Mouse (Mus musculus) megakaryocyte, embryonic 14.5 days (primary cell): Measurements from ENCODE around the gene Ddx46.

Experiments used
- FLI1 ChIP-seq: IDR thresholded peaks from 2 replicates; pipeline ENCODE4 v1.6.1; 2012; ENCODE audit warnings: low read length, inconsistent platforms, mixed read lengths
- GATA1 ChIP-seq: IDR thresholded peaks from 3 replicates; pipeline ENCODE4 v1.6.1; 2012; ENCODE audit warnings: mixed read lengths, low read length, inconsistent platforms, borderline replicate concordance

DNA sequence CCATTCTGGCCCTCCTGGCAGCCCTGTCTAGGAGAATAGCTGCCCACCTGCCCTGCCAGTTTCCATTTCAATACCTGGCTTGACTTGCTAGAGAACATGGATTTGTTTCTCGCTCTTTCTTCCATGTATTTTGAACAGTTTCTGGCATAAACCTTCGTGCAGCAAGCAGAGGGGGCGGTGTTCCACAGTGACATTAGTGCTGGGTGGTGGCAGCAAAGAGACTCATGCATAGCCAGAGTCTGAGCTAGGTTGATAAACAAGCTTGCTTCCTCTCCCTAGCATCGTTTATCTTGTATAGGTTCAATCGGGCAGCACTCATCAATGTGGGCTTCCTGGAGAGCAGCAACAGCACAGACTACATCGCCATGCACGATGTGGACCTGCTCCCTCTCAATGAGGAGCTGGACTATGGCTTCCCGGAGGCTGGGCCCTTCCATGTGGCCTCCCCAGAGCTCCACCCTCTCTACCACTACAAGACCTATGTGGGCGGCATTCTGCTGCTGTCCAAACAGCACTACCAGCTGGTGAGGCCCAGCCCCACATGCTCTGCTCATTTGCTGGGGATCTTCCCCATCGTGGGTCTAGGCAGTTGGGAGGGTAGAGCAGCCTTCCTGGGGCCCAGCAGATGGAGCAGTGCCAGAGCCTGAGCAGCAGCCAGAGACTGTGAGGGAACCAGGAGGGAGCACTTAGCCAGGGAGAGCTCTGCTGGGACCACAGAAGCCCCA lies 27.8 kb upstream of the Ddx46 start:
- TF ChIP-seq GATA1 (no peak), FLI1 (no peak)
